Mouse (Mus musculus) lung, embryonic 15.5 days (tissue): Measurements from ENCODE around the gene Gm20869. TPM values are rescaled to one million over a fixed set of nuclear protein-coding genes. Genes with fewer than 3 reads are reported as not detected.
"Not testable (repeated sequence)": the region's sequence is repeated elsewhere in the genome, so short reads cannot be mapped to it uniquely, and the experiment has no call there.

Experiments
- ATAC-seq: fragments of 200-750 bp; cut with Nextera tagmentation; 2 replicates; pipeline ENCODE4 v1.8.0; 2017; ENCODE audit warnings: moderate number of reproducible peaks, borderline replicate concordance; ENCODE audit not compliant: low FRiP score, low TSS enrichment; ENCODE audit errors: extremely low read depth
- H3K27ac ChIP-seq: fragments of 300-500 bp; sonication (generic); 2 replicates; pipeline ENCODE4 v1.5.1; 2015; ENCODE audit warnings: moderate library complexity, mild to moderate bottlenecking, inconsistent platforms
- H3K27me3 ChIP-seq: fragments of 300-500 bp; sonication (generic); 2 replicates; pipeline ENCODE4 v1.6.1; 2015; ENCODE audit warnings: inconsistent platforms
- H3K36me3 ChIP-seq: fragments of 300-500 bp; sonication (generic); 2 replicates; pipeline ENCODE4 v1.6.1; 2015; ENCODE audit warnings: inconsistent platforms
- H3K4me1 ChIP-seq: fragments of 300-500 bp; sonication (generic); 2 replicates; pipeline ENCODE4 v1.6.1; 2015; ENCODE audit warnings: inconsistent platforms
- H3K4me2 ChIP-seq: fragments of 300-500 bp; sonication (generic); 2 replicates; pipeline ENCODE4 v1.6.1; 2015; ENCODE audit warnings: inconsistent platforms, mild to moderate bottlenecking, moderate library complexity
- H3K4me3 ChIP-seq: fragments of 300-500 bp; sonication (generic); 2 replicates; pipeline ENCODE4 v1.5.1; 2015; ENCODE audit warnings: mild to moderate bottlenecking, inconsistent platforms
- H3K9ac ChIP-seq: fragments of 300-500 bp; sonication (generic); 2 replicates; pipeline ENCODE4 v1.6.1; 2015; ENCODE audit warnings: inconsistent platforms
- H3K9me3 ChIP-seq: fragments of 300-500 bp; sonication (generic); 2 replicates; pipeline ENCODE4 v1.6.1; 2016; ENCODE audit warnings: inconsistent platforms
- WGBS: fragments of 180-500 bp; shearing (Covaris S2); methylation state at CpG from one replicate; pipeline ENCODE4 v1.1.7; 2015; 5-methylcytosine and 5-hydroxymethylcytosine counted together
- polyA plus RNA-seq: library from polyadenylated mRNA; unstranded; fragments of >200 nt; fragmentation: Nextera tagmentation; extraction: Ambion mirVana; gene quantifications from 2 replicates; pipeline ENCODE4 v1.2.1, GENCODE M21; 2015

The Gm20869 gene
- polyA plus RNA-seq, result not detected in 2 replicates

DNA sequence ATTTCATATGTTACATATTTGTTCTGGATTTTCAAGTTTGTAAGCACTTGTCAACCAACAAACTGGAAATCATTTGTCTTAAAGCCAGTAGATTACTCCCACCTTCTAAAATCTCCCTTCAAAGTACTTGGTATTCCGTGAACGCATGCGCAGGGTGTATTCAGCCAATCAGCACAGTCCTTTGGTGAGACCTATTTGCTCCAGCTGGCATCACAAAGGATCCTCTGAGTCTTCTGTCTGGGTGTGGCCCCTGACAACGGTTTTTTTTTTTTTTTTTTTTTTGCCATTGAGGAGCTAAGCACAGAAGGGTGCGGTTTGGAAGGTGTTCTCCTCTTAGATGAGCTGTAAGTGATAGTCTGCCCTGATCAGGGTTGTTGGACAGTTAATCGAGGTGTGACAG, at the start of gene Gm20869:
Gene Gm20869, plus strand, starts transcription at position 301 of the 400 bp plus-strand sequence.
- not testable (repeated sequence) for H3K27ac ChIP-seq, H3K4me1 ChIP-seq, H3K27me3 ChIP-seq, H3K4me2 ChIP-seq, H3K36me3 ChIP-seq, ATAC-seq, H3K4me3 ChIP-seq, H3K9ac ChIP-seq, H3K9me3 ChIP-seq
- WGBS, result no CpG with 5 or more reads among the region's 6 CpGs

Other genes with a start within 250 kb of the Gm20869 start
- not detected in 2 replicates for gene Gm20870, start 222.6 kb downstream of the Gm20869 start, polyA plus RNA-seq